Mouse (Mus musculus): ENCODE measurements around the gene Wnt10b.

Wnt10b gene

GRCm38 (mm10) chr15:98777762-98778161, at the start of gene Wnt10b:
Gene Wnt10b, minus strand, starts transcription at chr15:98778150.
- Histone ChIP-seq H3K27me3 (ENCODE audit: insufficient read depth, low read length) (peaks cover 94% of the 10 kb centered on the region), H3K9me3 (ENCODE audit: low read length) (no peaks in the 10 kb centered on the region), H3K36me3 (ENCODE audit: insufficient read depth, low read length) (no peaks in the 10 kb centered on the region), H3K4me1 (replicated peaks; ENCODE audit: low read depth, low read length) (peaks cover 70% of the 10 kb centered on the region), H3K4me3 (replicated peaks; ENCODE audit: low read length) (peak within 1 kb of the TSS; percentile 60)
- no peak for TF ChIP-seq POU5F1 (IDR thresholded peaks at IDR 0.05; ENCODE audit: borderline replicate concordance, low read length)
- no peak for TF ChIP-seq NANOG (IDR thresholded peaks at IDR 0.05; ENCODE audit: borderline replicate concordance, low read length)
- TF ChIP-seq CTCF (conservative IDR thresholded peaks at IDR 0.05; ENCODE audit: low read length): no peak

- Histone ChIP-seq H3K36me3 (ENCODE audit: insufficient read depth, low read length) (peaks cover 53% of the 10 kb centered on the region), H3K4me3 (replicated peaks; ENCODE audit: low read length) (0 out of 2 replicates have a peak overlapping the region, but pooled peaks have one; percentile 1), H3K9me3 (ENCODE audit: low read length) (no peaks in the 10 kb centered on the region), H3K4me1 (replicated peaks; ENCODE audit: low read depth, low read length) (peaks cover 70% of the 10 kb centered on the region), H3K27me3 (ENCODE audit: insufficient read depth, low read length) (no peaks in the 10 kb centered on the region)
- TF ChIP-seq POU5F1 (IDR thresholded peaks at IDR 0.05; ENCODE audit: borderline replicate concordance, low read length) (no peak), CTCF (conservative IDR thresholded peaks at IDR 0.05; ENCODE audit: low read length) (no peak), NANOG (IDR thresholded peaks at IDR 0.05; ENCODE audit: borderline replicate concordance, low read length) (no peak)
These were observed 49.7 kb upstream of the Wnt10b start for GRCm38 (mm10) chr15:98827611-98828011.

- peaks cover 62% of the 10 kb centered on the region for H3K4me1 ChIP-seq (replicated peaks; ENCODE audit: low read depth, low read length)
- TF ChIP-seq POU5F1 (IDR thresholded peaks at IDR 0.05; ENCODE audit: borderline replicate concordance, low read length) (no peak), NANOG (IDR thresholded peaks at IDR 0.05; ENCODE audit: borderline replicate concordance, low read length) (no peak), CTCF (conservative IDR thresholded peaks at IDR 0.05; ENCODE audit: low read length) (peak; percentile 36; the same call in 1 of the 2 replicates)
- no peaks in the 10 kb centered on the region for H3K9me3 ChIP-seq (ENCODE audit: low read length)
- H3K27me3 ChIP-seq (ENCODE audit: insufficient read depth, low read length): no peaks in the 10 kb centered on the region
- peaks cover 66% of the 10 kb centered on the region for H3K36me3 ChIP-seq (ENCODE audit: insufficient read depth, low read length)
- H3K4me3 ChIP-seq (replicated peaks; ENCODE audit: low read length): no peak overlapping the region
These were observed 45.5 kb upstream of the Wnt10b start for GRCm38 (mm10) chr15:98823434-98823833.

GRCm38 (mm10) chr15:98822147-98822546, 44.2 kb upstream of the Wnt10b start:
- Histone ChIP-seq H3K4me1 (replicated peaks; ENCODE audit: low read depth, low read length) (peaks cover 50% of the 10 kb centered on the region), H3K36me3 (ENCODE audit: insufficient read depth, low read length) (peaks cover 54% of the 10 kb centered on the region), H3K9me3 (ENCODE audit: low read length) (no peaks in the 10 kb centered on the region), H3K27me3 (ENCODE audit: insufficient read depth, low read length) (no peaks in the 10 kb centered on the region), H3K4me3 (replicated peaks; ENCODE audit: low read length) (peak overlapping the region; percentile 23; the same call in 1 of the 2 replicates)
- TF ChIP-seq POU5F1 (IDR thresholded peaks at IDR 0.05; ENCODE audit: borderline replicate concordance, low read length) (no peak), NANOG (IDR thresholded peaks at IDR 0.05; ENCODE audit: borderline replicate concordance, low read length) (no peak), CTCF (conservative IDR thresholded peaks at IDR 0.05; ENCODE audit: low read length) (no peak)

GRCm38 (mm10) chr15:98821403-98821802, 43.5 kb upstream of the Wnt10b start:
- Histone ChIP-seq H3K36me3 (ENCODE audit: insufficient read depth, low read length) (peaks cover 53% of the 10 kb centered on the region), H3K9me3 (ENCODE audit: low read length) (no peaks in the 10 kb centered on the region), H3K4me1 (replicated peaks; ENCODE audit: low read depth, low read length) (peaks cover 42% of the 10 kb centered on the region), H3K4me3 (replicated peaks; ENCODE audit: low read length) (no peak overlapping the region), H3K27me3 (ENCODE audit: insufficient read depth, low read length) (no peaks in the 10 kb centered on the region)
- TF ChIP-seq CTCF (conservative IDR thresholded peaks at IDR 0.05; ENCODE audit: low read length) (peak; percentile 95), POU5F1 (IDR thresholded peaks at IDR 0.05; ENCODE audit: borderline replicate concordance, low read length) (no peak)

GRCm38 (mm10) chr15:98820937-98821336, 43.0 kb upstream of the Wnt10b start:
- TF ChIP-seq POU5F1 (IDR thresholded peaks at IDR 0.05; ENCODE audit: borderline replicate concordance, low read length) (no peak), CTCF (conservative IDR thresholded peaks at IDR 0.05; ENCODE audit: low read length) (no peak), NANOG (IDR thresholded peaks at IDR 0.05; ENCODE audit: borderline replicate concordance, low read length) (no peak)
- Histone ChIP-seq H3K4me3 (replicated peaks; ENCODE audit: low read length) (no peak overlapping the region), H3K9me3 (ENCODE audit: low read length) (no peaks in the 10 kb centered on the region), H3K36me3 (ENCODE audit: insufficient read depth, low read length) (peaks cover 54% of the 10 kb centered on the region), H3K27me3 (ENCODE audit: insufficient read depth, low read length) (no peaks in the 10 kb centered on the region), H3K4me1 (replicated peaks; ENCODE audit: low read depth, low read length) (peaks cover 41% of the 10 kb centered on the region)

GRCm38 (mm10) chr15:98818171-98818570, 40.2 kb upstream of the Wnt10b start:
- no peak for TF ChIP-seq POU5F1 (IDR thresholded peaks at IDR 0.05; ENCODE audit: borderline replicate concordance, low read length)
- no peak for TF ChIP-seq NANOG (IDR thresholded peaks at IDR 0.05; ENCODE audit: borderline replicate concordance, low read length)
- no peak for TF ChIP-seq CTCF (conservative IDR thresholded peaks at IDR 0.05; ENCODE audit: low read length)
- no peaks in the 10 kb centered on the region for H3K9me3 ChIP-seq (ENCODE audit: low read length)

GRCm38 (mm10) chr15:98812741-98813424, 34.9 kb upstream of the Wnt10b start:
- Histone ChIP-seq H3K36me3 (ENCODE audit: insufficient read depth, low read length) (peaks cover 54% of the 10 kb centered on the region), H3K4me3 (replicated peaks; ENCODE audit: low read length) (peak overlapping the region; percentile 37; the same call in 1 of the 2 replicates), H3K9me3 (ENCODE audit: low read length) (no peaks in the 10 kb centered on the region), H3K27me3 (ENCODE audit: insufficient read depth, low read length) (peaks cover 22% of the 10 kb centered on the region), H3K4me1 (replicated peaks; ENCODE audit: low read depth, low read length) (peaks cover 33% of the 10 kb centered on the region)
- TF ChIP-seq CTCF (conservative IDR thresholded peaks at IDR 0.05; ENCODE audit: low read length): no peak
- no peak for TF ChIP-seq NANOG (IDR thresholded peaks at IDR 0.05; ENCODE audit: borderline replicate concordance, low read length)
- no peak for TF ChIP-seq POU5F1 (IDR thresholded peaks at IDR 0.05; ENCODE audit: borderline replicate concordance, low read length)

More at GRCm38 (mm10) chr15:98818171-98818570, 40.2 kb upstream of the Wnt10b start:
- H3K36me3 ChIP-seq (ENCODE audit: insufficient read depth, low read length): peaks cover 58% of the 10 kb centered on the region
- no peaks in the 10 kb centered on the region for H3K27me3 ChIP-seq (ENCODE audit: insufficient read depth, low read length)
- H3K4me3 ChIP-seq (replicated peaks; ENCODE audit: low read length): no peak overlapping the region
- H3K4me1 ChIP-seq (replicated peaks; ENCODE audit: low read depth, low read length): peaks cover 42% of the 10 kb centered on the region
